Comparison of ENCODE assay signal across 10 mouse cellular contexts in genomic region chr13:23696061-23696474, GRCm38 (mm10). TPM values are rescaled to one million over a fixed set of nuclear protein-coding genes. Genes with fewer than 3 reads are reported as not detected.
A peak's percentile ranks its signal among the peaks of the same experiment; 100 is the strongest.
DNase-seq lines count a peak whose midpoint lies in the region; ATAC-seq lines count a peak whose summit lies in the region.
"Had no signal": no experiment of that assay in that cellular context is flagged by ENCODE, and none has a peak within 500 bp of the region (broad histone marks: within the 10 kb centered on the region; RNA-seq: fewer than 3 reads in every experiment).

No protein-coding gene starts in this region.

- H3K4me3 ChIP-seq in forebrain, embryonic 11.5 days (ENCODE audit: low read depth, low read length): no peak overlapping the region
- no peak overlapping the region for H3K4me3 ChIP-seq in forebrain, embryonic 12.5 days (replicated peaks)
- no peak overlapping the region for H3K4me3 ChIP-seq in lung, embryonic 16.5 days (ENCODE audit: low read length)
- peak overlapping the region; percentile 1; the same call in 1 of the 2 replicates for H3K4me3 ChIP-seq in brown adipose tissue, adult 24 weeks (ENCODE audit: insufficient read depth, low read depth, low read length)
- H3K4me3 ChIP-seq in liver, embryonic 15.5 days (replicated peaks): peak overlapping the region; percentile 30
- H3K4me3 ChIP-seq in forebrain, embryonic 14.5 days (ENCODE audit: low read depth, low read length): no peak overlapping the region

- ATAC-seq in forebrain, embryonic 11.5 days (replicated peaks; ENCODE audit: low FRiP score): no peak
- ATAC-seq in forebrain, embryonic 12.5 days (ENCODE audit: low FRiP score): no peak
- no peak for ATAC-seq in lung, embryonic 16.5 days (ENCODE audit: low read depth)
- no peak for ATAC-seq in liver, embryonic 15.5 days (ENCODE audit: insufficient read depth)
- ATAC-seq in forebrain, embryonic 14.5 days: no peak
- ATAC-seq: CD4-positive, CD25-positive, alpha-beta regulatory T cell, adult 4 months had no signal

- H3K27ac ChIP-seq in forebrain, embryonic 11.5 days (ENCODE audit: low read depth, low read length): no peak overlapping the region
- H3K27ac ChIP-seq in forebrain, embryonic 12.5 days: no peak overlapping the region
- peak overlapping the region; percentile 84 for H3K27ac ChIP-seq in lung, embryonic 16.5 days (ENCODE audit: low read length)
- H3K27ac ChIP-seq in brown adipose tissue, adult 24 weeks (replicated peaks; ENCODE audit: low read depth, low read length): no peak overlapping the region; the same call in 1 of the 2 replicates
- peak overlapping the region; percentile 99 for H3K27ac ChIP-seq in liver, embryonic 15.5 days (replicated peaks)
- H3K27ac ChIP-seq in forebrain, embryonic 14.5 days (ENCODE audit: low read depth, low read length): no peak overlapping the region

- H3K9ac ChIP-seq in forebrain, embryonic 11.5 days (ENCODE audit: low read length): no peak overlapping the region
- no peak overlapping the region for H3K9ac ChIP-seq in forebrain, embryonic 12.5 days
- peak overlapping the region; percentile 39; the same call in 1 of the 2 replicates for H3K9ac ChIP-seq in lung, embryonic 16.5 days (ENCODE audit: low read length)
- H3K9ac ChIP-seq in liver, embryonic 15.5 days: peak overlapping the region; percentile 55
- H3K9ac ChIP-seq in forebrain, embryonic 14.5 days (ENCODE audit: low read length): no peak overlapping the region

- DNase-seq in forebrain, embryonic 11.5 days (ENCODE audit: low spot score): peak; percentile 52
- no peak for DNase-seq in lung, adult 18-20 months
- DNase-seq in right cerebral cortex, adult 18-20 months: no peak
- DNase-seq in forebrain, embryonic 14.5 days (ENCODE audit: low spot score): no peak
- DNase-seq: thymus, adult 2 months had no signal

- no peaks in the 10 kb centered on the region for H3K27me3 ChIP-seq in forebrain, embryonic 11.5 days (ENCODE audit: control insufficient read depth, insufficient read depth, low read length)
- H3K27me3 ChIP-seq in forebrain, embryonic 12.5 days: no peaks in the 10 kb centered on the region
- no peaks in the 10 kb centered on the region for H3K27me3 ChIP-seq in lung, embryonic 16.5 days (ENCODE audit: control insufficient read depth, insufficient read depth, low read depth, low read length)
- H3K27me3 ChIP-seq in liver, embryonic 15.5 days: no peaks in the 10 kb centered on the region
- no peaks in the 10 kb centered on the region for H3K27me3 ChIP-seq in forebrain, embryonic 14.5 days (replicated peaks; ENCODE audit: control insufficient read depth, insufficient read depth, low read length)

- 64% methylated on average over 15 of the region's 15 CpGs for WGBS in forebrain, embryonic 11.5 days
- WGBS in forebrain, embryonic 12.5 days: 69% methylated on average over 15 of the region's 15 CpGs
- 57% methylated on average over 15 of the region's 15 CpGs for WGBS in lung, embryonic 16.5 days
- 36% methylated on average over 15 of the region's 15 CpGs for WGBS in liver, embryonic 15.5 days (ENCODE audit: insufficient replicate concordance)
- WGBS in forebrain, embryonic 14.5 days: 74% methylated on average over 15 of the region's 15 CpGs

- no peaks in the 10 kb centered on the region for H3K36me3 ChIP-seq in forebrain, embryonic 11.5 days (ENCODE audit: control insufficient read depth, insufficient read depth, low read length)
- no peaks in the 10 kb centered on the region for H3K36me3 ChIP-seq in forebrain, embryonic 12.5 days (replicated peaks)
- no peaks in the 10 kb centered on the region for H3K36me3 ChIP-seq in lung, embryonic 16.5 days (ENCODE audit: control insufficient read depth, insufficient read depth, low read length)
- H3K36me3 ChIP-seq in liver, embryonic 15.5 days (replicated peaks): peaks cover 13% of the 10 kb centered on the region
- no peaks in the 10 kb centered on the region for H3K36me3 ChIP-seq in forebrain, embryonic 14.5 days (ENCODE audit: control insufficient read depth, insufficient read depth, low read length)

- H3K4me1 ChIP-seq in forebrain, embryonic 11.5 days (replicated peaks; ENCODE audit: control insufficient read depth, insufficient read depth, low read length): no peaks in the 10 kb centered on the region
- 0 out of 2 replicates have a peak, but pooled peaks cover 9% of the 10 kb centered on the region for H3K4me1 ChIP-seq in forebrain, embryonic 12.5 days
- peaks cover 17% of the 10 kb centered on the region for H3K4me1 ChIP-seq in lung, embryonic 16.5 days (replicated peaks; ENCODE audit: control insufficient read depth, insufficient read depth, low read length)
- H3K4me1 ChIP-seq in brown adipose tissue, adult 24 weeks (ENCODE audit: control insufficient read depth, insufficient read depth, insufficient read length, low read length): no peaks in the 10 kb centered on the region
- H3K4me1 ChIP-seq in liver, embryonic 15.5 days (replicated peaks): peaks cover 45% of the 10 kb centered on the region
- H3K4me1 ChIP-seq in forebrain, embryonic 14.5 days (ENCODE audit: control insufficient read depth, insufficient read depth, low read length): 0 out of 2 replicates have a peak, but pooled peaks cover 6% of the 10 kb centered on the region

- no peaks in the 10 kb centered on the region for H3K9me3 ChIP-seq in forebrain, embryonic 11.5 days (ENCODE audit: control insufficient read depth, low read length)
- no peaks in the 10 kb centered on the region for H3K9me3 ChIP-seq in forebrain, embryonic 12.5 days
- H3K9me3 ChIP-seq in lung, embryonic 16.5 days (ENCODE audit: control insufficient read depth, low read length): no peaks in the 10 kb centered on the region
- H3K9me3 ChIP-seq in liver, embryonic 15.5 days (replicated peaks): no peaks in the 10 kb centered on the region
- H3K9me3 ChIP-seq in forebrain, embryonic 14.5 days (replicated peaks; ENCODE audit: control insufficient read depth, low read length): no peaks in the 10 kb centered on the region

- no peak overlapping the region for H3K4me2 ChIP-seq in forebrain, embryonic 11.5 days (ENCODE audit: low read depth, low read length, severe bottlenecking)
- no peak overlapping the region for H3K4me2 ChIP-seq in forebrain, embryonic 12.5 days
- peak overlapping the region; percentile 9 for H3K4me2 ChIP-seq in lung, embryonic 16.5 days (ENCODE audit: low read depth, low read length)
- peak overlapping the region; percentile 70 for H3K4me2 ChIP-seq in liver, embryonic 15.5 days
- H3K4me2 ChIP-seq in forebrain, embryonic 14.5 days (ENCODE audit: low read length): no peak overlapping the region

RNA-seq across cellular contexts. Expression of gene Hist1h1t, which starts 0.5 kb away (rescaled TPM):
- polyA plus RNA-seq in forebrain, embryonic 11.5 days (2014; fragmentation: Nextera tagmentation; extraction: Ambion mirVana): 0.51 TPM in 1 of 2 replicates, not detected in the other
- polyA plus RNA-seq in forebrain, embryonic 12.5 days (2016; fragmentation: Nextera tagmentation; extraction: Ambion mirVana): not detected in 2 replicates
- 0.16 and 0.48 TPM in 2 replicates for polyA plus RNA-seq in lung, embryonic 16.5 days (2015; fragmentation: Nextera tagmentation; extraction: Ambion mirVana)
- not detected in 2 replicates for polyA plus RNA-seq in brown adipose tissue, adult 24 weeks (2012; ENCODE audit: insufficient read depth, insufficient read length, missing spikeins)
- 0.17 TPM in 1 of 2 replicates, not detected in the other for polyA plus RNA-seq in liver, embryonic 15.5 days (2015; fragmentation: Nextera tagmentation; extraction: Ambion mirVana)
- not detected in 2 replicates for polyA plus RNA-seq in forebrain, embryonic 14.5 days (2014; fragmentation: Nextera tagmentation; extraction: Ambion mirVana)
- polyA plus RNA-seq: CD4-positive, CD25-positive, alpha-beta regulatory T cell, adult 4 months had no signal

RNA-seq across cellular contexts. Expression of gene Hist1h4c, which starts 2.2 kb away (rescaled TPM):
- 6.0 and 6.8 TPM in 2 replicates for polyA plus RNA-seq in forebrain, embryonic 11.5 days (2014; fragmentation: Nextera tagmentation; extraction: Ambion mirVana)
- polyA plus RNA-seq in forebrain, embryonic 12.5 days (2016; fragmentation: Nextera tagmentation; extraction: Ambion mirVana): 6.1 and 9.8 TPM in 2 replicates
- polyA plus RNA-seq in lung, embryonic 16.5 days (2015; fragmentation: Nextera tagmentation; extraction: Ambion mirVana): 6.2 and 6.6 TPM in 2 replicates
- polyA plus RNA-seq in brown adipose tissue, adult 24 weeks (2012; ENCODE audit: insufficient read depth, insufficient read length, missing spikeins): 2.1 TPM in 1 of 2 replicates, not detected in the other
- polyA plus RNA-seq in liver, embryonic 15.5 days (2015; fragmentation: Nextera tagmentation; extraction: Ambion mirVana): 7.3 and 8.8 TPM in 2 replicates
- polyA plus RNA-seq in forebrain, embryonic 14.5 days (2014; fragmentation: Nextera tagmentation; extraction: Ambion mirVana): 2.9 and 6.5 TPM in 2 replicates

RNA-seq across cellular contexts. Expression of gene Hist1h2bc, which starts 12.1 kb away (rescaled TPM):
- polyA plus RNA-seq in forebrain, embryonic 11.5 days (2014; fragmentation: Nextera tagmentation; extraction: Ambion mirVana): 23.4 and 25.3 TPM in 2 replicates
- 34.6 and 36.5 TPM in 2 replicates for polyA plus RNA-seq in forebrain, embryonic 12.5 days (2016; fragmentation: Nextera tagmentation; extraction: Ambion mirVana)
- polyA plus RNA-seq in lung, embryonic 16.5 days (2015; fragmentation: Nextera tagmentation; extraction: Ambion mirVana): 66.1 and 72.9 TPM in 2 replicates
- 190 and 234 TPM in 2 replicates for polyA plus RNA-seq in brown adipose tissue, adult 24 weeks (2012; ENCODE audit: insufficient read depth, insufficient read length, missing spikeins)
- polyA plus RNA-seq in liver, embryonic 15.5 days (2015; fragmentation: Nextera tagmentation; extraction: Ambion mirVana): 136 and 151 TPM in 2 replicates
- 32.2 and 39.5 TPM in 2 replicates for polyA plus RNA-seq in forebrain, embryonic 14.5 days (2014; fragmentation: Nextera tagmentation; extraction: Ambion mirVana)

RNA-seq across cellular contexts. Expression of gene Hist1h2ac, which starts 12.3 kb away (rescaled TPM):
- 1.1 and 1.2 TPM in 2 replicates for polyA plus RNA-seq in forebrain, embryonic 11.5 days (2014; fragmentation: Nextera tagmentation; extraction: Ambion mirVana)
- polyA plus RNA-seq in forebrain, embryonic 12.5 days (2016; fragmentation: Nextera tagmentation; extraction: Ambion mirVana): 1.4 and 1.6 TPM in 2 replicates
- polyA plus RNA-seq in lung, embryonic 16.5 days (2015; fragmentation: Nextera tagmentation; extraction: Ambion mirVana): 2.2 and 2.3 TPM in 2 replicates
- polyA plus RNA-seq in brown adipose tissue, adult 24 weeks (2012; ENCODE audit: insufficient read depth, insufficient read length, missing spikeins): 0.59 and 1.0 TPM in 2 replicates
- 1.2 and 1.4 TPM in 2 replicates for polyA plus RNA-seq in liver, embryonic 15.5 days (2015; fragmentation: Nextera tagmentation; extraction: Ambion mirVana)
- polyA plus RNA-seq in forebrain, embryonic 14.5 days (2014; fragmentation: Nextera tagmentation; extraction: Ambion mirVana): 0.91 and 1.3 TPM in 2 replicates

RNA-seq across cellular contexts. Expression of gene Hfe, which starts 14.6 kb away (rescaled TPM):
- polyA plus RNA-seq in forebrain, embryonic 11.5 days (2014; fragmentation: Nextera tagmentation; extraction: Ambion mirVana): 2.2 TPM in 2 replicates
- polyA plus RNA-seq in forebrain, embryonic 12.5 days (2016; fragmentation: Nextera tagmentation; extraction: Ambion mirVana): 2.0 and 2.5 TPM in 2 replicates
- 11.2 and 13.7 TPM in 2 replicates for polyA plus RNA-seq in lung, embryonic 16.5 days (2015; fragmentation: Nextera tagmentation; extraction: Ambion mirVana)
- polyA plus RNA-seq in brown adipose tissue, adult 24 weeks (2012; ENCODE audit: insufficient read depth, insufficient read length, missing spikeins): 30.2 and 34.3 TPM in 2 replicates
- polyA plus RNA-seq in liver, embryonic 15.5 days (2015; fragmentation: Nextera tagmentation; extraction: Ambion mirVana): 13.6 and 16.4 TPM in 2 replicates
- polyA plus RNA-seq in forebrain, embryonic 14.5 days (2014; fragmentation: Nextera tagmentation; extraction: Ambion mirVana): 3.5 and 4.7 TPM in 2 replicates

Comparison
In these comparisons a context has a peak if more than half of its experiments do, and no peak if none do; other contexts are left out.
1. H3K27ac ChIP-seq: peak in lung, embryonic 16.5 days (single experiment) and liver, embryonic 15.5 days (single experiment); none in forebrain, embryonic 11.5 days (single experiment), forebrain, embryonic 12.5 days (single experiment), brown adipose tissue, adult 24 weeks (single experiment) and forebrain, embryonic 14.5 days (single experiment).
2. H3K4me2 ChIP-seq: peak in lung, embryonic 16.5 days (single experiment) and liver, embryonic 15.5 days (single experiment); none in forebrain, embryonic 11.5 days (single experiment), forebrain, embryonic 12.5 days (single experiment) and forebrain, embryonic 14.5 days (single experiment).
3. H3K4me3 ChIP-seq: peak in brown adipose tissue, adult 24 weeks (single experiment) and liver, embryonic 15.5 days (single experiment); none in forebrain, embryonic 11.5 days (single experiment), forebrain, embryonic 12.5 days (single experiment), lung, embryonic 16.5 days (single experiment) and forebrain, embryonic 14.5 days (single experiment).
4. H3K9ac ChIP-seq: peak in lung, embryonic 16.5 days (single experiment) and liver, embryonic 15.5 days (single experiment); none in forebrain, embryonic 11.5 days (single experiment), forebrain, embryonic 12.5 days (single experiment) and forebrain, embryonic 14.5 days (single experiment).